Mouse (Mus musculus) heart, adult 2 months (tissue): ENCODE measurements around the gene Tmod3. TPM values are rescaled to one million over a fixed set of nuclear protein-coding genes. Genes with fewer than 3 reads are reported as not detected.

Source experiments
- DNase-seq, 2 experiments: peaks; one replicate each; pipeline ENCODE4 v3.0.0; 2021
- H3K27ac ChIP-seq: fragments of 200-600 bp; 2 replicates; pipeline ENCODE4 v1.8.1; 2022
- H3K27me3 ChIP-seq: fragments of 200-500 bp; 2 replicates; pipeline ENCODE4 v1.6.1; 2012; ENCODE audit warnings: mild to moderate bottlenecking, low read length, inconsistent platforms, mixed read lengths; ENCODE audit not compliant: control insufficient read depth, insufficient read depth
- H3K36me3 ChIP-seq: fragments of 200-500 bp; 2 replicates; pipeline ENCODE4 v1.6.1; 2012; ENCODE audit warnings: low read length, inconsistent platforms; ENCODE audit not compliant: control insufficient read depth, insufficient read depth
- H3K4me1 ChIP-seq: fragments of 200-500 bp; 2 replicates; pipeline ENCODE4 v1.6.1; 2011; ENCODE audit warnings: low read length; ENCODE audit not compliant: control insufficient read depth, insufficient read depth
- H3K4me3 ChIP-seq: fragments of 200-600 bp; 2 replicates; pipeline ENCODE4 v1.8.1; 2022
- H3K79me2 ChIP-seq: fragments of 200-500 bp; replicated peaks from 2 replicates; pipeline ENCODE4 v1.6.1; 2012; ENCODE audit warnings: mild to moderate bottlenecking, inconsistent platforms, low read length, moderate library complexity, mixed read lengths; ENCODE audit not compliant: control insufficient read depth, insufficient read depth
- H3K9ac ChIP-seq: fragments of 200-500 bp; 2 replicates; pipeline ENCODE4 v1.6.1; 2012; ENCODE audit warnings: low read depth, mild to moderate bottlenecking, control low read depth, inconsistent platforms, low read length, mixed read lengths
- CTCF ChIP-seq: fragments of 200-600 bp; IDR thresholded peaks from 2 replicates; pipeline ENCODE4 v1.8.1; 2022; ENCODE audit warnings: antibody characterized with exemption, mild to moderate bottlenecking, moderate library complexity
- EP300 ChIP-seq: fragments of 200-500 bp; IDR thresholded peaks from 2 replicates; pipeline ENCODE4 v1.6.1; 2011; ENCODE audit warnings: low read depth, low read length, control low read depth; ENCODE audit not compliant: insufficient read depth
- POLR2A ChIP-seq: fragments of 200-500 bp; IDR thresholded peaks from 2 replicates; pipeline ENCODE4 v1.6.1; 2011; ENCODE audit warnings: mild to moderate bottlenecking, low read depth, low read length, control low read depth; ENCODE audit not compliant: insufficient read depth
- WGBS: fragments of 180-500 bp; shearing (Covaris S2); methylation state at CpG from one replicate; pipeline ENCODE4 v1.1.7; 2018; 5-methylcytosine and 5-hydroxymethylcytosine counted together
- intact Hi-C: fragments of 180-260 bp; cut with DNase I; formaldehyde crosslinking; loops from one replicate; pipeline ENCODE4 v1.15.1; 2025
- long read RNA-seq: library from polyadenylated mRNA; stranded (forward); transcript quantifications from one replicate; pipeline ENCODE4 v2.0.0, GENCODE M21; 2021
- polyA plus RNA-seq: library from polyadenylated mRNA; depleted of rRNA; stranded (reverse); fragments of >200 nt; gene quantifications from 2 replicates; pipeline ENCODE4 v1.2.3, GENCODE M21; 2012; rRNA removed
- total RNA-seq, 2 experiments: library from RNA; stranded (reverse); gene quantifications; 2 replicates each; pipeline ENCODE4 v1.2.3; 2021

Gene Tmod3
- 10 to 100 TPM; 50.1 to 63.6 TPM for total RNA-seq
- 19.6 and 37.8 TPM in 2 replicates for polyA plus RNA-seq
- long read RNA-seq, transcript Tmod3-201 (10 exons, 3,667 nt), result major isoform, 37 of 51 reads
- long read RNA-seq, partial matches to known transcripts, result 2 of 51 reads
- long read RNA-seq, other reads (novel, unspliced or antisense), result 8 of 51 reads

GRCm38 (mm10) chr9:75559512-75560012, at the start of gene Tmod3:
TSS of gene Tmod3 (minus strand) at chr9:75559657.
- Histone ChIP-seq H3K9ac (peak within 1 kb of the TSS; percentile 90), H3K27me3 (no peaks in the 10 kb centered on the region), H3K79me2 (peaks cover 5% of the 10 kb centered on the region), H3K4me3 (peak within 1 kb of the TSS; percentile 76), H3K4me1 (peaks cover 15% of the 10 kb centered on the region), H3K36me3 (peaks cover 18% of the 10 kb centered on the region), H3K27ac (peak within 1 kb of the TSS; percentile 99)
- TF ChIP-seq EP300 (peak; percentile 53; the same call in 1 of the 2 replicates), POLR2A (peak; percentile 97), CTCF (no peak)
- DNase-seq, result peak; percentile 95 to 98
- intact Hi-C loops, result loop anchor here (1.0 kb wide), 1 partner anchor 36 kb away; no protein-coding TSS in a partner anchor
- WGBS, result 2% methylated on average over 21 of the region's 21 CpGs

- H3K27me3 ChIP-seq, result 0 out of 2 replicates have a peak, but pooled peaks cover 2% of the 10 kb centered on the region
- 89% methylated on average over 4 of the region's 4 CpGs for WGBS
- intact Hi-C loops, result no loop called here
- no peak overlapping the region for H3K9ac ChIP-seq
- no peak overlapping the region for H3K27ac ChIP-seq
- no peaks in the 10 kb centered on the region for H3K36me3 ChIP-seq
- no peaks in the 10 kb centered on the region for H3K4me1 ChIP-seq
- no peak for TF ChIP-seq POLR2A
- no peak overlapping the region for H3K4me3 ChIP-seq
- no peaks in the 10 kb centered on the region for H3K79me2 ChIP-seq
- DNase-seq, result no peak
Measured at GRCm38 (mm10) chr9:75607496-75607895, 48.0 kb upstream of the Tmod3 start.

GRCm38 (mm10) chr9:75601510-75601909, 42.1 kb upstream of the Tmod3 start:
- no peak for DNase-seq
- Histone ChIP-seq H3K27ac (no peak overlapping the region), H3K4me3 (no peak overlapping the region), H3K27me3 (no peaks in the 10 kb centered on the region), H3K9ac (no peak overlapping the region), H3K4me1 (no peaks in the 10 kb centered on the region; the same call in 1 of the 2 replicates), H3K79me2 (no peaks in the 10 kb centered on the region), H3K36me3 (no peaks in the 10 kb centered on the region)
- 26% methylated on average over 12 of the region's 12 CpGs for WGBS
- intact Hi-C loops, result no loop called here
- TF ChIP-seq POLR2A (no peak), CTCF (no peak), EP300 (no peak)

GRCm38 (mm10) chr9:75600166-75600934, 40.9 kb upstream of the Tmod3 start:
- H3K27me3 ChIP-seq, result no peaks in the 10 kb centered on the region
- no peaks in the 10 kb centered on the region for H3K79me2 ChIP-seq
- no peak for DNase-seq
- intact Hi-C loops, result no loop called here
- H3K9ac ChIP-seq, result no peak overlapping the region
- H3K27ac ChIP-seq, result no peak overlapping the region
- TF ChIP-seq CTCF (no peak), EP300 (no peak), POLR2A (no peak)
- H3K36me3 ChIP-seq, result no peaks in the 10 kb centered on the region
- no peak overlapping the region for H3K4me3 ChIP-seq
- no peaks in the 10 kb centered on the region; the same call in 1 of the 2 replicates for H3K4me1 ChIP-seq
- 65% methylated on average over 7 of the region's 7 CpGs for WGBS

GRCm38 (mm10) chr9:75599191-75599841, 39.9 kb upstream of the Tmod3 start:
- Histone ChIP-seq H3K27me3 (no peaks in the 10 kb centered on the region), H3K36me3 (no peaks in the 10 kb centered on the region), H3K9ac (no peak overlapping the region), H3K79me2 (no peaks in the 10 kb centered on the region), H3K4me1 (no peaks in the 10 kb centered on the region; the same call in 1 of the 2 replicates), H3K4me3 (no peak overlapping the region), H3K27ac (no peak overlapping the region)
- TF ChIP-seq CTCF (peak; percentile 22; the same call in 1 of the 2 replicates), POLR2A (no peak)
- no peak for DNase-seq
- WGBS, result 41% methylated on average over 5 of the region's 5 CpGs
- intact Hi-C loops, result no loop called here
